Mouse (Mus musculus): ENCODE data around the gene Dnajc5g. TPM values are rescaled to one million over a fixed set of nuclear protein-coding genes. Genes with fewer than 3 reads are reported as not detected.

Dnajc5g gene
- not detected in 2 replicates for polyA plus RNA-seq (2015; fragmentation: Nextera tagmentation; extraction: Ambion mirVana)

DNA sequence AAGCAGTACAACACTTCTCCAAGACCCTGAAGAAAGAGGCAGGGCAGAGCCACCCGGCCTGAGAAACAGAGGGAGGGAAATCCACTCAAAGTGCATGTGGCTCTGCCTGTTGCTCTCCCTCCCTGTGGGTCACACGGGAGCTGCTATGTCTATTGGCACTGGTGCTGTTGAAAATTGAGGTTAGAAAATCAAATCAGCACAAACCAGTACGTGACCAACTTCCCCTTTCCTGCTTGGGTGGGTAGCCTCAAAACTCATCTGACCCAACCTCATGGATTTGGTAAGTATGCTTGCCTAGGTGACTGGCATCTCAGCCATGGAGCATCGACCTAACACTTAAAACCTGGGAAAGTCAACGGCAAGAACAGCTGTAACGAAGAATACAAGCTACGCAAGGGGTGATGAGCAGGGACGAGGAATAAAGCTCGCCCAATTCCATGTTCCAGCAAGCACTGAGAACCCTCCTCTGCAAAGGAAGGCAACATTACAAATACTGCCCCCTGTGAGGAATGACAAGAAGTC, at the start of gene Dnajc5g:
Gene Dnajc5g (plus strand): TSS at position 472 of the 522 bp plus-strand sequence.
- no peak for DNase-seq
- H3K9ac ChIP-seq (replicated peaks) = no peak within 1 kb of the TSS

GRCm38 (mm10) chr5:31069810-31070209, 36.3 kb upstream of the Dnajc5g start:
- Histone ChIP-seq H3K27me3 (ENCODE audit: insufficient read depth, low read length) (no peaks in the 10 kb centered on the region), H3K9ac (replicated peaks) (no peak overlapping the region), H3K4me3 (ENCODE audit: low read depth, low read length) (no peak overlapping the region), H3K27ac (ENCODE audit: low read depth) (no peak overlapping the region), H3K9me3 (ENCODE audit: low read length) (no peaks in the 10 kb centered on the region), H3K4me1 (ENCODE audit: insufficient read depth) (no peaks in the 10 kb centered on the region), H3K36me3 (replicated peaks; ENCODE audit: insufficient read depth, low read length) (peaks cover 67% of the 10 kb centered on the region), H3K4me2 (ENCODE audit: low read depth, low read length) (no peak overlapping the region)
- WGBS (ENCODE audit: insufficient replicate concordance) = 94% methylated on average over 3 of the region's 3 CpGs
- DNase-seq (no peak), ATAC-seq (no peak)
- TF ChIP-seq CTCF (IDR thresholded peaks at IDR 0.05; ENCODE audit: low read depth) (no peak), EP300 (IDR thresholded peaks at IDR 0.05; ENCODE audit: low read depth) (no peak)

More for the DNA sequence above, at the start of gene Dnajc5g:
- Histone ChIP-seq H3K27ac (ENCODE audit: low read depth) (no peak within 1 kb of the TSS), H3K4me2 (ENCODE audit: low read depth, low read length) (no peak within 1 kb of the TSS), H3K27me3 (ENCODE audit: insufficient read depth, low read length) (no peaks in the 10 kb centered on the region), H3K4me1 (ENCODE audit: insufficient read depth) (no peaks in the 10 kb centered on the region), H3K36me3 (replicated peaks; ENCODE audit: insufficient read depth, low read length) (no peaks in the 10 kb centered on the region), H3K9me3 (ENCODE audit: low read length) (no peaks in the 10 kb centered on the region), H3K4me3 (ENCODE audit: low read depth, low read length) (no peak within 1 kb of the TSS)
- no peak for ATAC-seq
- WGBS (ENCODE audit: insufficient replicate concordance) = 64% methylated on average over 9 of the region's 9 CpGs
- TF ChIP-seq CTCF (IDR thresholded peaks at IDR 0.05; ENCODE audit: low read depth) (no peak), EP300 (IDR thresholded peaks at IDR 0.05; ENCODE audit: low read depth) (no peak)

DNA sequence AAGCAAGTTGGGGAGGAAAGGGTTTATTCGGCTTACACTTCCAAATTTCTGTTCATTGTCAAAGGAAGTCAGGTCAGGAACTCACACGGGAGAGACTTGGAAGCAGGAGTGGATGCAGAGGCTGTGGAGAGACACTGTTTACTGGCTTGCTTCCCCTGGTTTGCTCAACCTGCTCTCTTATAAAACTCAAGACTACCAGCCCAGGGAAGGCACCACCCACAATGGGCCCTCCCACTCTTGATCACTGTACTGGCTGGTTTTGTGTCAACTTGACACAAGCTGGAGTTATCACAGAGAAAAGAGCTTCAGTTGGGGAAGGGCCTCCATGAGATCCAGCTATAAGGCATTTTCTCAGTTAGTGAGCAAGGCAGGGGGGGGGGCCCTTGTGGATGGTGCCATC, 35.0 kb upstream of the Dnajc5g start:
- Histone ChIP-seq H3K4me1 (ENCODE audit: insufficient read depth) (no peaks in the 10 kb centered on the region), H3K9me3 (ENCODE audit: low read length) (no peaks in the 10 kb centered on the region), H3K36me3 (replicated peaks; ENCODE audit: insufficient read depth, low read length) (peaks cover 76% of the 10 kb centered on the region), H3K4me3 (ENCODE audit: low read depth, low read length) (no peak overlapping the region), H3K9ac (replicated peaks) (no peak overlapping the region), H3K27ac (ENCODE audit: low read depth) (no peak overlapping the region), H3K4me2 (ENCODE audit: low read depth, low read length) (no peak overlapping the region), H3K27me3 (ENCODE audit: insufficient read depth, low read length) (no peaks in the 10 kb centered on the region)
- WGBS (ENCODE audit: insufficient replicate concordance) = 65% methylated on average over 2 of the region's 2 CpGs
- TF ChIP-seq EP300 (IDR thresholded peaks at IDR 0.05; ENCODE audit: low read depth) = no peak
- TF ChIP-seq CTCF (IDR thresholded peaks at IDR 0.05; ENCODE audit: low read depth) = no peak
- DNase-seq (no peak), ATAC-seq (no peak)

DNA sequence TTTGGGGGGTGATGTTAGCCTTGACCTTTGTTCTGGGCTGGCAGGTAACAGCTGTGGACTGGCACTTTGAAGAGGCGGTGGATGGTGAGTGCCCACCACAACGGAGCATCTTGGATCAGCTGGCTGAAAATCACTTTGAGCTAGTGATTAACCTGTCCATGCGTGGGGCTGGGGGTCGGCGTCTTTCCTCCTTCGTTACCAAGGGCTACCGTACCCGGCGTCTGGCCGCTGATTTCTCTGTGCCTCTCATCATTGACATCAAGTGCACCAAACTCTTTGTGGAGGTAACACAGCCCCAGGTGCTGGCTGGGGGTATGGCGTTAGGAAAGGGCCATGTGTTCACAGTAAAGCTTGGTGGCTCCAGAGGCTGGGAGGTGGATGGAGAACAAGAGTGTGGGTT, 34.3 kb upstream of the Dnajc5g start:
- Histone ChIP-seq H3K4me3 (ENCODE audit: low read depth, low read length) (no peak overlapping the region), H3K36me3 (replicated peaks; ENCODE audit: insufficient read depth, low read length) (peaks cover 73% of the 10 kb centered on the region), H3K9me3 (ENCODE audit: low read length) (no peaks in the 10 kb centered on the region), H3K27ac (ENCODE audit: low read depth) (no peak overlapping the region), H3K4me2 (ENCODE audit: low read depth, low read length) (no peak overlapping the region), H3K4me1 (ENCODE audit: insufficient read depth) (no peaks in the 10 kb centered on the region), H3K9ac (replicated peaks) (no peak overlapping the region), H3K27me3 (ENCODE audit: insufficient read depth, low read length) (no peaks in the 10 kb centered on the region)
- WGBS (ENCODE audit: insufficient replicate concordance) = 91% methylated on average over 11 of the region's 11 CpGs
- ATAC-seq = no peak
- DNase-seq = no peak
- no peak for TF ChIP-seq CTCF (IDR thresholded peaks at IDR 0.05; ENCODE audit: low read depth)

- Histone ChIP-seq H3K4me2 (ENCODE audit: low read depth, low read length) (no peak overlapping the region), H3K4me1 (ENCODE audit: insufficient read depth) (no peaks in the 10 kb centered on the region), H3K27me3 (ENCODE audit: insufficient read depth, low read length) (no peaks in the 10 kb centered on the region), H3K27ac (ENCODE audit: low read depth) (no peak overlapping the region), H3K9me3 (ENCODE audit: low read length) (no peaks in the 10 kb centered on the region), H3K9ac (replicated peaks) (no peak overlapping the region), H3K4me3 (ENCODE audit: low read depth, low read length) (no peak overlapping the region), H3K36me3 (replicated peaks; ENCODE audit: insufficient read depth, low read length) (peaks cover 67% of the 10 kb centered on the region)
- no peak for ATAC-seq
- TF ChIP-seq EP300 (IDR thresholded peaks at IDR 0.05; ENCODE audit: low read depth) = no peak
- TF ChIP-seq CTCF (IDR thresholded peaks at IDR 0.05; ENCODE audit: low read depth) = no peak
- 89% methylated on average over 12 of the region's 12 CpGs for WGBS (ENCODE audit: insufficient replicate concordance)
- no peak for DNase-seq
Measured at GRCm38 (mm10) chr5:31073176-31073575, 32.9 kb upstream of the Dnajc5g start.

DNA sequence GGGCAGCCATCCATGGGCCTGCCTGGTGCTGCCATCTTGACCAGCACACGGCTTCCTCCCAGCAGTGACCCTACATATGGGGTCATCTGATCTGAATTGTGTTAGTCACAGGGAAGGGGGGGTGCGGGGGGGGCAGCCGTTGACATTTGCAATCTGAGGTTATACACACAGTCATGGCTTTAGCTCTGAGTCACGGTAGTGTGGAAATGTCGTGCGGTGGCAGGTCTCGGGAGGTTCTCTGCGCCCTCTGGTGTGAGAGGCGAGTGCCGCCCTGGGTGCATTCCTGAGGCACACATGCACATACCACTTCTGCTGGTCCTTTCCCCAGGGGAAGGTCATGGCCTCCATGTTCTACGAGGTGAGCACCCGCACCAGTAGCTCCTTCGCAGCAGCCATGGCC, 29.7 kb upstream of the Dnajc5g start:
- no peak for DNase-seq
- Histone ChIP-seq H3K36me3 (replicated peaks; ENCODE audit: insufficient read depth, low read length) (peaks cover 43% of the 10 kb centered on the region), H3K4me1 (ENCODE audit: insufficient read depth) (no peaks in the 10 kb centered on the region), H3K27ac (ENCODE audit: low read depth) (no peak overlapping the region), H3K9ac (replicated peaks) (no peak overlapping the region), H3K9me3 (ENCODE audit: low read length) (no peaks in the 10 kb centered on the region), H3K4me3 (ENCODE audit: low read depth, low read length) (no peak overlapping the region), H3K4me2 (ENCODE audit: low read depth, low read length) (no peak overlapping the region), H3K27me3 (ENCODE audit: insufficient read depth, low read length) (no peaks in the 10 kb centered on the region)
- TF ChIP-seq CTCF (IDR thresholded peaks at IDR 0.05; ENCODE audit: low read depth) = no peak
- TF ChIP-seq EP300 (IDR thresholded peaks at IDR 0.05; ENCODE audit: low read depth) = no peak
- ATAC-seq = no peak
- WGBS (ENCODE audit: insufficient replicate concordance) = 85% methylated on average over 13 of the region's 13 CpGs

All from liver, postnatal 0 days (tissue).